Comparison of ENCODE assay signal across 17 mouse cellular contexts in the genomic region with DNA sequence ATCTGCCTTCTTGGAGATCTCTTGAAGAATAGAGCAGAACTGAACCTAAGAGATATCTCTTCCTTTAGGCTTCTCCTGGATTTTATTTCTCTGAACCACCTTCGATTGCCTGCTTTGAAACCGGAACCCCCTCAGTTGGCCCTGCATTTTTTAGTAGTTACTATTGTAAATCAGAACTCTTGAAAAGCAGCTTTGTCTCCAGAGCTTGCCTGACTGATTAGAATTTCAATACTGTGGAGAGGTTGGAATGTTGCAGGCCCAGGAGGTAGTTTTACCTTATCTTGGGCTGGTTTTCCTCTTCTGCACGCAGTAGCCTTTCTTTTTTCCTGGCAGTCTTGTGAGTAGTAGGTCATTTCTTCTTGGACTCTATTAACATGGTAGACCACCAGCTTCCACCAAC.
"Had no signal": no experiment of that assay in that cellular context is flagged by ENCODE, and none has a peak within 500 bp of the region (broad histone marks: within the 10 kb centered on the region; RNA-seq: fewer than 3 reads in every experiment).

No protein-coding gene starts in this region.

- DNase-seq: kidney, adult 9 months; kidney, postnatal 14 days; layer of hippocampus, postnatal 36 days; liver, embryonic 13.5 days; lung, adult 2 months; lung, postnatal 14 days; lung, postnatal 4 days; right cerebral cortex, adult 18-20 months; right cerebral cortex, postnatal 14 days; right cerebral cortex, postnatal 4 days; thymus, postnatal 25 days had no signal

- H3K4me3 ChIP-seq: left cerebral cortex, adult 2 months; liver, embryonic 13.5 days; midbrain, embryonic 12.5 days; midbrain, embryonic 15.5 days; neural tube, embryonic 12.5 days; neural tube, embryonic 15.5 days; stomach, embryonic 15.5 days had no signal

- H3K27ac ChIP-seq: left cerebral cortex, adult 2 months; liver, embryonic 13.5 days; midbrain, embryonic 12.5 days; midbrain, embryonic 15.5 days; neural tube, embryonic 12.5 days; neural tube, embryonic 15.5 days; stomach, embryonic 15.5 days had no signal

- ATAC-seq: midbrain, embryonic 15.5 days had no signal

- H3K27me3 ChIP-seq: liver, embryonic 13.5 days; midbrain, embryonic 12.5 days; midbrain, embryonic 15.5 days; neural tube, embryonic 12.5 days; neural tube, embryonic 15.5 days; stomach, embryonic 15.5 days had no signal

- H3K9ac ChIP-seq: liver, embryonic 13.5 days; midbrain, embryonic 12.5 days; midbrain, embryonic 15.5 days; neural tube, embryonic 12.5 days; neural tube, embryonic 15.5 days; stomach, embryonic 15.5 days had no signal

- H3K9me3 ChIP-seq: liver, embryonic 13.5 days; midbrain, embryonic 12.5 days; midbrain, embryonic 15.5 days; neural tube, embryonic 12.5 days; neural tube, embryonic 15.5 days; stomach, embryonic 15.5 days had no signal

- H3K4me1 ChIP-seq: stomach, embryonic 15.5 days had no signal

- H3K4me2 ChIP-seq: liver, embryonic 13.5 days; midbrain, embryonic 12.5 days; midbrain, embryonic 15.5 days; neural tube, embryonic 12.5 days; neural tube, embryonic 15.5 days; stomach, embryonic 15.5 days had no signal

- H3K36me3 ChIP-seq: stomach, embryonic 15.5 days had no signal
